Mouse (Mus musculus) ES-E14 (cell line): ENCODE measurements around the gene E130308A19Rik.

Experiments
- CHD2 ChIP-seq: IDR thresholded peaks from 2 replicates; pipeline ENCODE4 v1.6.1; 2014; ENCODE audit warnings: mild to moderate bottlenecking, low read depth, low read length, inconsistent platforms
- HCFC1 ChIP-seq: IDR thresholded peaks from 2 replicates; pipeline ENCODE4 v1.6.1; 2012; ENCODE audit warnings: low read length, inconsistent platforms, borderline replicate concordance; ENCODE audit not compliant: insufficient read depth
- MAFK ChIP-seq: IDR thresholded peaks from 2 replicates; pipeline ENCODE4 v1.6.1; 2014; ENCODE audit warnings: mild to moderate bottlenecking, low read depth, low read length, inconsistent platforms; ENCODE audit not compliant: insufficient read depth
- ZC3H11A ChIP-seq: IDR thresholded peaks from 2 replicates; pipeline ENCODE4 v1.6.1; 2012; ENCODE audit warnings: low read depth, mild to moderate bottlenecking, inconsistent platforms, low read length, borderline replicate concordance

- TF ChIP-seq HCFC1 (no peak), MAFK (no peak), ZC3H11A (no peak), CHD2 (no peak)
Measured at GRCm38 (mm10) chr4:59765385-59766005, 139.5 kb downstream of the E130308A19Rik start.
